Mouse (Mus musculus): ENCODE measurements around the gene Stk32b.

DNA sequence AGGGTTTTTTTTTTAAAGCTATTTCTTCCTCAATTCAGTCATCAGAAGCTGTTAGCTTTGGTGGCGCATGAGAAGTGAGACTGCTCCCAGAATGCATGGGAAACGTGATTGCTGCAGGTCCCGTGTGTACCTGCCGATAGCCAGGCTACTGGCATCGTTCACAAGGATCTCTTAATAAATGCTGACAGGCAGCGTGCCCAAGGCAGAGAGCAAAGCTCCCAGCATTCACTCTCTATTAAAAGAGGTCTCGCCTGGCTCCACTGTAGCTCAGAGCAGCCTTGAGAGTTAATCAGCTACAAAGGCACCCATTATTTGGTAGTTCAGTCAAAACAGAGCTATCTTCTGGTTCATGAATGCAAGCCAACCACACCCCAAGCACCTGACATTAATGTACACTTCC, 72.9 kb downstream of the Stk32b start:
- no peak for TF ChIP-seq CTCF (IDR thresholded peaks at IDR 0.05; ENCODE audit: extremely low read depth, insufficient read depth, low read length)
- TF ChIP-seq POLR2A (IDR thresholded peaks at IDR 0.05; ENCODE audit: extremely low read depth, insufficient read depth, low read length), result no peak

All from cortical plate, adult 2 months (tissue).